Mouse (Mus musculus) retina, postnatal 7 days (tissue): ENCODE data around the gene Ifnlr1.
"Not testable (repeated sequence)": the region's sequence is repeated elsewhere in the genome, so short reads cannot be mapped to it uniquely, and the experiment has no call there.

Experiments
- DNase-seq: peaks from one replicate; pipeline ENCODE4 v3.0.0-alpha.2; 2012; ENCODE audit warnings: low read depth, low spot score

Gene Ifnlr1

GRCm38 (mm10) chr4:135685906-135686567 lies at the start of gene Ifnlr1:
Gene Ifnlr1, plus strand, starts transcription at chr4:135686287.
- no peak for DNase-seq

GRCm38 (mm10) chr4:135641302-135642079 lies 44.6 kb upstream of the Ifnlr1 start:
- not testable (repeated sequence) for DNase-seq

GRCm38 (mm10) chr4:135645022-135645637 lies 41.0 kb upstream of the Ifnlr1 start:
- no peak for DNase-seq

GRCm38 (mm10) chr4:135652966-135653607 lies 33.0 kb upstream of the Ifnlr1 start:
- DNase-seq: no peak

GRCm38 (mm10) chr4:135653956-135654355 lies 32.1 kb upstream of the Ifnlr1 start:
- no peak for DNase-seq

GRCm38 (mm10) chr4:135655499-135655898 lies 30.6 kb upstream of the Ifnlr1 start:
- DNase-seq: no peak

- DNase-seq: no peak
These were observed 29.9 kb upstream of the Ifnlr1 start for GRCm38 (mm10) chr4:135656094-135656589.

- no peak for DNase-seq
These were observed 27.6 kb upstream of the Ifnlr1 start for GRCm38 (mm10) chr4:135658484-135658883.

GRCm38 (mm10) chr4:135658899-135659298 lies 27.2 kb upstream of the Ifnlr1 start:
- DNase-seq: no peak

GRCm38 (mm10) chr4:135661082-135661809 lies 24.8 kb upstream of the Ifnlr1 start:
- no peak for DNase-seq

- no peak for DNase-seq
These were observed 24.1 kb upstream of the Ifnlr1 start for GRCm38 (mm10) chr4:135661994-135662393.

- no peak for DNase-seq
These were observed 21.4 kb upstream of the Ifnlr1 start for GRCm38 (mm10) chr4:135664656-135665055.

GRCm38 (mm10) chr4:135666192-135666975 lies 19.7 kb upstream of the Ifnlr1 start:
- peak; percentile 37 for DNase-seq

- DNase-seq: peak; percentile 69
These were observed 18.7 kb upstream of the Ifnlr1 start for GRCm38 (mm10) chr4:135667266-135667844.

GRCm38 (mm10) chr4:135673507-135673906 lies 12.6 kb upstream of the Ifnlr1 start:
- DNase-seq: no peak

- no peak for DNase-seq
These were observed 11.1 kb upstream of the Ifnlr1 start for GRCm38 (mm10) chr4:135674993-135675392.

GRCm38 (mm10) chr4:135676476-135676875 lies 9.6 kb upstream of the Ifnlr1 start:
- DNase-seq: no peak

GRCm38 (mm10) chr4:135679316-135679715 lies 6.8 kb upstream of the Ifnlr1 start:
- DNase-seq: no peak

GRCm38 (mm10) chr4:135681789-135682188 lies 4.3 kb upstream of the Ifnlr1 start:
- no peak for DNase-seq

- DNase-seq: no peak
These were observed 2.5 kb upstream of the Ifnlr1 start for GRCm38 (mm10) chr4:135683553-135683952.
